Mouse (Mus musculus): ENCODE results near the gene Wbp1l.

- TF ChIP-seq POLR2A (IDR thresholded peaks at IDR 0.05; ENCODE audit: low read depth, low read length) = no peak
- TF ChIP-seq CTCF (IDR thresholded peaks at IDR 0.05; ENCODE audit: extremely low read depth, insufficient read depth, insufficient read length, insufficient replicate concordance) = no peak
These were observed 29.5 kb downstream of the Wbp1l start for GRCm38 (mm10) chr19:46628403-46628802.

Data from spleen, adult 2 months (tissue).